Mouse (Mus musculus): ENCODE measurements around the gene Kctd20.

The Kctd20 gene

GRCm38 (mm10) chr17:28932274-28932673 lies 19.5 kb upstream of the Kctd20 start:
- DNase-seq, result no peak

- DNase-seq, result no peak
Observed at GRCm38 (mm10) chr17:28934120-28934916, 17.4 kb upstream of the Kctd20 start.

GRCm38 (mm10) chr17:28936133-28936532 lies 15.6 kb upstream of the Kctd20 start:
- no peak for DNase-seq

GRCm38 (mm10) chr17:28936622-28937345 lies 15.0 kb upstream of the Kctd20 start:
- peak; percentile 76 for DNase-seq

GRCm38 (mm10) chr17:28940776-28941555 lies 10.8 kb upstream of the Kctd20 start:
- DNase-seq, result no peak

- DNase-seq, result no peak
Observed at GRCm38 (mm10) chr17:28942101-28942500, 9.6 kb upstream of the Kctd20 start.

- DNase-seq, result no peak
Observed at GRCm38 (mm10) chr17:28943740-28944139, 8.0 kb upstream of the Kctd20 start, which contains the start of gene Pxt1. Gene Pxt1 (minus strand): TSS chr17:28943840.

GRCm38 (mm10) chr17:28944481-28944880 lies 7.3 kb upstream of the Kctd20 start:
- peak; percentile 49 for DNase-seq

GRCm38 (mm10) chr17:28947011-28947939 lies 4.5 kb upstream of the Kctd20 start:
- DNase-seq, result no peak

- no peak for DNase-seq
Observed at GRCm38 (mm10) chr17:28948661-28949060, 3.1 kb upstream of the Kctd20 start.

- DNase-seq, result no peak
Observed at GRCm38 (mm10) chr17:28950751-28951150, 999 bp upstream of the Kctd20 start.

- DNase-seq, result peak; percentile 35
Observed at GRCm38 (mm10) chr17:28953251-28953650, 1.5 kb downstream of the Kctd20 start.

- DNase-seq, result no peak
Observed at GRCm38 (mm10) chr17:28954416-28954815, 2.7 kb downstream of the Kctd20 start.

GRCm38 (mm10) chr17:28960597-28960996 lies 8.8 kb downstream of the Kctd20 start:
- no peak for DNase-seq

GRCm38 (mm10) chr17:28961596-28961995 lies 9.8 kb downstream of the Kctd20 start:
- no peak for DNase-seq

- DNase-seq, result no peak
Observed at GRCm38 (mm10) chr17:28967021-28967610, 15.4 kb downstream of the Kctd20 start.

GRCm38 (mm10) chr17:28970122-28970521 lies 18.4 kb downstream of the Kctd20 start:
- DNase-seq, result no peak

GRCm38 (mm10) chr17:28979091-28979490 lies 27.3 kb downstream of the Kctd20 start:
- no peak for DNase-seq

- DNase-seq, result no peak
Observed at GRCm38 (mm10) chr17:28981081-28981480, 29.3 kb downstream of the Kctd20 start.

GRCm38 (mm10) chr17:28982591-28982990 lies 30.8 kb downstream of the Kctd20 start:
- no peak for DNase-seq

GRCm38 (mm10) chr17:28984724-28985420 lies 33.1 kb downstream of the Kctd20 start:
- DNase-seq, result no peak
